Mouse (Mus musculus) monocyte, adult 59 days (primary cell): Measurements from ENCODE around the gene Gnai3. TPM values are rescaled to one million over a fixed set of nuclear protein-coding genes. Genes with fewer than 3 reads are reported as not detected.

Experiments used
- total RNA-seq, 2 experiments: library from RNA; stranded (reverse); gene quantifications; one replicate each; pipeline ENCODE4 v1.2.4; 2023

Gnai3 gene
- total RNA-seq = 10 to 100 TPM; 62.0 to 70.1 TPM

DNA sequence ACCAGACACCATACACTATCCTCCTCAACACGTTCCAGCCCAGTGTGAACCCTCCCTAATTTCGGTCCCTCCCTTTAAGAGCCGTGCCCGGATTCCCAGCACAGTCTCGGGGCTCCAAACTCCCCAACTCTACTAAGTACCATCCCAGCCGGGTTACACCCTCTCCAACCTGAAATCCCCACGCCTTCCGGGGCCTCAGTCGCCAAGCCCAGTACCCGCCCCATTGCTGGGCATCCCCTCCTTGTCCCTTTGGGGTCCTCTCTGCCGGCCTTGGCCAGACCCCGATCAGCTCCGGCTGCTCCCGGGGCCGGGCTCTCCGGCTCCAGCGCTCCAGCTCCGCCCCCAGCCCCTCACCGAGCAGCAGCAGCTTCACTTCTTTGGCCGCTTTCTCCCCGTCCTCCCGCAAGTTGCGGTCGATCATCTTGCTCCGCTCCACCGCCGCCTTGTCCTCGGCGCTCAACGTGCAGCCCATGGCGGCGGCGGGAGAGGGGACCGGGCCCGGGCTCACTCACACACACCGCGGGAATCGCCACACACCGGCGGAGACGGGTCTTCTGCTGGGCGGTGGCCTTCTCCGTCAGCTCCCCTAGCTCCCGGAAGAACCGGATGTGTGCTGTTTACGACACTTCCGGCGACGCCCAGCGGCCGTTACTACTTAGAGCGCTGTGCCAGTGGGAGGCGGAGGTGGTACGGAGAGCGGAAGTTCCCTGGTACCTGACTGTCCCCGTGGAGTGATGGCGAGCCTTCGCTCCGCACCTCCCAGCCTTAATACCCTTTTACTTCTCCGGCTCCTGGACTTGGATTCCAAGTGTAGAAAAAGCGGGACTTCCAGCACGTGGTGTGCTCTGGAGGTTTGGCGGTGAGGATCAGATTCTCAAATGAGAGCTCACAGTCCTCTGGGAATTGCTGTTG, at the start of gene Gnai3:
Gene Gnai3 (minus strand): TSS at position 613 of the 912 bp plus-strand sequence.

DNA sequence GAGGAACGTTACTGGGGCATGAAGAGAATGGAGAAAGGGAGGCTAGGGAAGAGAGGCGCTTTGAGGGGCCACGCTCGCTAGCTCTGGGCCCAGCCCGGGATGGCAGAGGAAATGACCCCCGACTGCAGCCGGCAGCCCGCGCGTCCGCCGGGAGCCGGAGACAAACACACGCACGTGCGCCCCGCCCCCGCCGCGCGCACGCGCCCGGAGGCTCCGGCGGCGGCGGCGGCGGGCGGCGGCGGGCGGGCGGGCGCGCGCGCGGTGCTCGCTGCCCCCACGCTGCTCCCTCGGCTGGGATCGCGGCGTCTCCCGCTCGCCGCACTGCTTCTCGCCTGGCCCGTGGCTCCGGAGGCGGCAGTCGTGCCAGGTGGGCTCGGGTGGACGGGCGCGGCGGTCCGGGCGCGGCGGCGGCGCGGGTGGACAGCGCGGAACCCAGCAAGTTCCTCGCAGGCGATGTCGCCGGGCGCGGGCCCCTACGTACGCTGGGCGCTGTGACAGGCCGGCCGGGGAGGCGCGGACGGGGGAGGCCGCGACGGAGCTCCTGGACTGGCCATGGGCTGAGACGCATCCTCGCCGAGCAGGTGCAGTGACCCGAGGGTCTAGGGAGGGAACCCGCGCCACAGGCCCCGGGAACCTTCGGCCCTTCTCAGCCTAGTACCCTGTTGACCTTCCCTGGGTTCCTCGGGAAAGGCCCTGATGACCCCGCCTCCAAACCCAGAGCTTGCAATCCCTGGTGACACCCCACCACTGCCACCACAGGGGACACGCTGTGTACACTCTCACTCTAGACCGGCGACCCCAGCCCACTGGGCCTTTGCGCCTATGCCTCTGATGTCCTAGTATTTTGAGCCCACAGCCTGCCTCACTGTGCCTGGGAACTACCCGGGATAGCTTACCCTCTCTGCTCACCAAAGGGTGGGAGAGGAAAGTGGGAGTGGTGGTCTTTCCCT, 40.4 kb upstream of the Gnai3 start, which contains the start of gene Amigo1:
Gene Amigo1 (plus strand): TSS at position 238 of the 950 bp plus-strand sequence.

DNA sequence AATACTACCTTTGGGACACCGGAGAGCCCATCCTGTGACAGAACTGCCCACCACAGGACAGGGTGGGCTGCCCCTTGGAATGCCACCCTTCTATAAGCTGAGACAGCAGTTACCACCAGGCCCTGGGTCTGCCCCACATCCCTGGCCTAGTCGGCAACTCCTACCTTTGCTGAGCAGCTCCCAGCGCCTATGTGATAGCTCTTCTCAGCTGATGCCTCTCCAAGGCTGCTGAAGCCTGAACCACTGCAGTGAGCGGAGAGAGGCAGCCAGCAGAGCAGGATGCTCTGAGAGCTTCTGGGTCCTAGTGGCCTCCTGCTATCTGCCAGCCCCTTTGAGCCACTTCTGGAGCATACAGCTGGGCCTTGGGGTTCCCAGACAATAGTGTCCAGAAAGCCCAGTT, 8.7 kb upstream of the Gnai3 start, which contains the start of gene Gpr61:
Gene Gpr61 (minus strand): TSS at position 227 of the 400 bp plus-strand sequence.

DNA sequence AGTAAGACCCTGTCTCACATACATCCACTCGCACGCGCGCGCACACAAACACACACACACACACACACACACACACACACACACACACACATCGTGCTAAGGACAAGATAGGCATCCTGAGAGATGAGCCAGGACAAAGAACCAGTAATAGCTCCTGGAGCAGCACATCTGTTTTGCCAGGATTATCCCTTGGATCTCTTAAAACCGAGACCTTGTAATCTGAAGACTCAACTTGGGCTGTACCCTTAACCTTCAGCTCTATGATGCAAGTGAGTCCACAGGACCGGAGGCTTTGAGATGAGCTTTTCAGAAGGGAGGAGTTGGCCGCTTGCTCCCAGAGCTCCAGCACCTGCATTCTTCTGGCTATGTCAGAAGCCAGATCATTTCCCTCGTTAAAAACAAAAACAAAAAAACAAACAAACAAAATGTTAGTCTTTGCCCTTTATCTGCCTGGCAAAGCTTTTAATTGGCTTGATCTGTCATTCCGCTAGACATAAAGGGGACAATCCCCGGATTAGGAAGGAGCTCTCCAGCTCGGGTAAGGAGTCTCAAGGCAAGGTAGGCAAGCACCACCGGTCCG, 53.3 kb downstream of the Gnai3 start, which contains the start of gene Gnat2:
Gene Gnat2 (plus strand): TSS at position 254 of the 580 bp plus-strand sequence.

DNA sequence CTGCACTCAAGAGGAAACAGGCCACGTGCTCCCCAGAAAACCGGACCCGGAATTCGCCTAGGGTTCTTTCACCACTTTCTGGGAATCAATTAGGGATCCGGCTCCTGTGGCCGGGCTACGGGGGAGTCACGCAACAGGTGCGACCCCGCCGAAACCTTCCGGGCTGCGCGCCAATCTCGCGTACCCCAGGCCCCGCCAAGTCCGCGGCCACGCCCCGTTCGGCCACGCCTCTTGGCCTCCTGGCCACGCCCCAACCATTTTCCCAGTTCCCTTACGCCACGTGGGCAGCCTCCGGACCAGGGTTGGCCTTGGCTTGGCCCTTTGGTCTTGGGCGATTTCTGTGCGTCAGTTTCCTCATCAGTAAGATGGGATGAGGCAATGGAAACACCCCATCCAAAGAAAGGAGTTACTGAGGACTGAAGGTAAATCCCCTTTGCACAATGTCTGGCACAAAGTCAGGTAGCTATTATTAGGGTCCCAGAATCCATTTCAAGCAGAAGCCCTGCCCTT, 59.4 kb downstream of the Gnai3 start, which contains the start of gene Ampd2:
Gene Ampd2 (minus strand): TSS at position 182 of the 510 bp plus-strand sequence.

Other genes with a start within 250 kb of the Gnai3 start
- 1 to 10 TPM; 1.4 to 2.5 TPM for gene Gstm7, start 214.3 kb downstream of the Gnai3 start, total RNA-seq
- not detected for gene Gstm6, start 202.4 kb downstream of the Gnai3 start, total RNA-seq
- not detected for gene Gstm3, start 176.9 kb downstream of the Gnai3 start, total RNA-seq
- under 1 TPM in 1 of 2 experiments, not detected in 1; 0.79 TPM for gene Gstm2, start 159.7 kb downstream of the Gnai3 start, total RNA-seq
- 100 to 1,000 TPM in 1 of 2 experiments, 10 to 100 TPM in 1; 97.1 to 125 TPM for gene Gstm1, start 128.2 kb downstream of the Gnai3 start, total RNA-seq
- 1 to 10 TPM; 3.9 to 5.4 TPM for gene Gstm4, start 101.3 kb downstream of the Gnai3 start, total RNA-seq
- gene Ampd2, start 59.5 kb downstream of the Gnai3 start, total RNA-seq = 10 to 100 TPM; 31.3 to 34.8 TPM
- gene Gnat2, start 53.4 kb downstream of the Gnai3 start, total RNA-seq = not detected
- not detected for gene Gpr61, start 8.7 kb upstream of the Gnai3 start, total RNA-seq
- 1 to 10 TPM; 2.7 to 4.0 TPM for gene Amigo1, start 40.2 kb upstream of the Gnai3 start, total RNA-seq
- gene Cyb561d1, start 55.1 kb upstream of the Gnai3 start, total RNA-seq = 10 to 100 TPM; 19.2 to 22.1 TPM
- gene Atxn7l2, start 64.8 kb upstream of the Gnai3 start, total RNA-seq = 10 to 100 TPM; 16.7 to 17.0 TPM
- gene Sypl2, start 80.5 kb upstream of the Gnai3 start, total RNA-seq = not detected
- gene Psma5, start 110.8 kb upstream of the Gnai3 start, total RNA-seq = 10 to 100 TPM; 42.6 to 47.6 TPM
- gene Sort1, start 137.9 kb upstream of the Gnai3 start, total RNA-seq = 100 to 1,000 TPM; 125 to 140 TPM
- gene Mybphl, start 218.8 kb upstream of the Gnai3 start, total RNA-seq = not detected
- gene Psrc1, start 237.7 kb upstream of the Gnai3 start, total RNA-seq = 1 to 10 TPM in 1 of 2 experiments, under 1 TPM in 1; 0.76 to 2.1 TPM